Mouse (Mus musculus) ES-E14 (cell line): ENCODE data around the gene Cyp27b1.

Experiments used
- CHD2 ChIP-seq: IDR thresholded peaks from 2 replicates; pipeline ENCODE4 v1.6.1; 2014; ENCODE audit warnings: mild to moderate bottlenecking, low read depth, low read length, inconsistent platforms
- MAFK ChIP-seq: IDR thresholded peaks from 2 replicates; pipeline ENCODE4 v1.6.1; 2014; ENCODE audit warnings: mild to moderate bottlenecking, low read depth, low read length, inconsistent platforms; ENCODE audit not compliant: insufficient read depth

GRCm38 (mm10) chr10:127081996-127082620 lies 34.1 kb downstream of the Cyp27b1 start:
- no peak for TF ChIP-seq CHD2
- TF ChIP-seq MAFK = no peak
